Mouse (Mus musculus) frontal cortex, adult (tissue): ENCODE measurements around the gene Tbx5.

Experiments used
- ATAC-seq: cut with Nextera tagmentation; 2 replicates; pipeline ENCODE4 v1.9.2; 2017; ENCODE audit warnings: mild to moderate bottlenecking, moderate library complexity, mixed read lengths; ENCODE audit not compliant: low TSS enrichment

The Tbx5 gene

GRCm38 (mm10) chr5:119810994-119811690 lies 21.3 kb upstream of the Tbx5 start:
- no peak for ATAC-seq

- no peak for ATAC-seq
These were observed 17.2 kb upstream of the Tbx5 start for GRCm38 (mm10) chr5:119815247-119815646.

DNA sequence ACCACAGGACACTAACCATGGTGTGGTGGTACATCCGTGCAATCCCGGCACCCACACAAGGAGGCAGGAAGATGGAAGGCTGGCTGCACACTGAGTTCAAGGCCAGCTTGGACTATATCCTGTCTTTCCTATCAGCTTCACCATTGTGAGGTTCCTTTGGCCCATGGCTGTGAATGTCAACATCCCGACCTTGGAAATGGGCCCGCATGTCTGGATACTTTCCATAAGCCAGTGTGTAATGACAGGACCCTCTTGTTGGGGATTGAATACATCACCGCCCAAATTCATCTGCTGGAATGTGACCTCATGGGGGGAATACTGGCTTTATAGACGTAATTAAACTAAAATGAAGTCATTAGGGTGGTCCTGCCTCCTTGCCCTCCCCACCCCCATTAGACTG lies 12.0 kb upstream of the Tbx5 start:
- ATAC-seq: no peak

DNA sequence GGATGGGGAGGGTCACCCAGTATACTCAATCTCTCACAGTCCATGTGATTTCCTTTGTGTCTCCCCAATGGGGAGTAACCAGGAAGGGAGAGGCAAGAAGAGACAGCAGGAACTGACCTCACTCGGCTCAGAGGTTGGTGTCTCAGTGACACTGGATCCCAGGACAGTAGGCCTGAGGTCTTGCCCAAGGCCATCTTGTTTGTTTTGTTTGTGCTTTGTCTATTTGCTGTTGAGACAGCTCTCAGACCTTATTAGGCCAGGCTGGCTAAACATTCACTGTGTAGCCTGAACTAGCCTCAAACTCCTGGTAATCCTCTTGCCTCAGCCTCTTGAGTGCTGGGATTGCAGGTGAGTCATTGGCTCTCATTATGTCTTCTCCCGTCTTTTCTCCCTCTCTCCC lies 11.0 kb upstream of the Tbx5 start:
- ATAC-seq: no peak

GRCm38 (mm10) chr5:119827341-119827740 lies 5.1 kb upstream of the Tbx5 start:
- no peak for ATAC-seq

DNA sequence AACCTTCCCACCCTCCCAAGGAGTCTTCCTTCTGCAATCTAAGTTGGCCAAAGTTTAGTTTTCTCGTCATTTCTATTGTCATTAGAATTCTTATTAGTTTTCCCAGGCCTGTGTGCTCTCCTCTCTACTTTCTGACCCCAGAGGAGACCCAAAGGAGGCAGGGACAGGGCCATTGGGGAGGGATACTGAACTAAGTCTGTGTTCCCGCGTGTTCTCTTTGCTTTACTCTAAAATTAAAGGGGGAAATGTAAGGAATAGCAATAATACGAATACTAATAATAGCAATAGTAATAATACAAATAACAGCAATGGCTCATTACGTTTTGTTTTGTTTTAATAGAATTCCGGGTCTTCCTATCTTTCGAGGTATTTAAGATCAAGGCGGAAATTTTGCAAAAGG lies 1.9 kb upstream of the Tbx5 start:
- ATAC-seq: no peak

DNA sequence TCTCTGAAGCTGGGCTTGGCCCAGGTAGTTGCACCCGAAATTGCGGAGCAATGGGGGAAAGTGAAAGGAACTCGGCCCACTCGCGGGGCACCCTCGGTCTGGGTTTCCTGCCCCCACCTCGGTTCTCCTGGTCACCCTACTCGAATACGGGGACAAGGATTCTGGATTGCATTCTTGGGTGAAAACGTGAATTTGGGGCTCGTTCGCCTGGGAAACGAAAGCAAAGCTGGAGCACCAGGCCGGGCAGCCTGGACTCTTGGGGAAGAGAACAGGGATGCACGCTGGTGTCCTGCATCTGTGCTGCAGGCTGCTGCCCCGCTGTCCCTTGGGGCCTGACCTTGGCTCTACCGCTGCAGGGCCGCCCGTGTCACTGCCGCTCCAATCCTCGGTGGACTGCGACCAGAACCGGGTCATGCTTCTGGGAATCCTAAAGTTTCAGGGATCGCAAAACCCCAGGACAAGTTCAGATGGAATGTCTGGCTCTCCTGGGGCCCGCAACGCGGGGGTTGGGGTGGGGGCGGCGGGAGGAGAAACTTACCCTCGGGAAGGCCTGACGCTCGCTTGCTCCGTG lies 1.2 kb upstream of the Tbx5 start:
- no peak for ATAC-seq

DNA sequence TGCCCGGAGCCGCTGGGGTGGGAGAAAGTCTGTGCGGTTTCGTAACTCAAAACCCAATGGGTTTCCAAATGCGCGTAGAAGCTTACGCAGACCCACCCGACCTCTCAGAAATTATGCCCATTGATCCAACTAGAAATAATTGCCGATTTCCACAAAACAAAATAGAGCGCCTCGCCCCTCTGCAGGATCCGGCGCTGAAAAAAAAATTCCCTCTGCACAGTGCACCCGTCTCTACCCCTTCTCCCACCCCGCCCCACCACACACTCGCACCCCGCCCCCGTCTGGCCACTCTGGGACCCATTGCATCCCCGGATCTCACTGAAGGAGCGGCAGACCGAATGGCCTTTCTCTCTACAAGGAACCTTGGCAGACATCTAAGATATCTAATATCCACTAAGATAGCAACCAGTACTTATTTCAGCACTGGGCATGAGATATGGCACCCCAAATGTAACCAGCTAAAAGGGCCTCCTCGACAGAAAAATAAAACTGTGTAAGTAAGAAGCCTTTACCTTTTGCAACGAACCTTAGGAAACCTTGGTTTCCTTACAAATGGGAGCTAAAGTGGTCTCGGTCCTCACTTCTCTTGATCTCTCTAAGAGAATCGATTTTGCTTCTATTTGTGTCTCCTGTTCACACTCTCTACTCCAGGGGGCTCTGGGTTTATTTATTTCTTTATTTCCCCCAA lies 533 bp upstream of the Tbx5 start:
- no peak for ATAC-seq

DNA sequence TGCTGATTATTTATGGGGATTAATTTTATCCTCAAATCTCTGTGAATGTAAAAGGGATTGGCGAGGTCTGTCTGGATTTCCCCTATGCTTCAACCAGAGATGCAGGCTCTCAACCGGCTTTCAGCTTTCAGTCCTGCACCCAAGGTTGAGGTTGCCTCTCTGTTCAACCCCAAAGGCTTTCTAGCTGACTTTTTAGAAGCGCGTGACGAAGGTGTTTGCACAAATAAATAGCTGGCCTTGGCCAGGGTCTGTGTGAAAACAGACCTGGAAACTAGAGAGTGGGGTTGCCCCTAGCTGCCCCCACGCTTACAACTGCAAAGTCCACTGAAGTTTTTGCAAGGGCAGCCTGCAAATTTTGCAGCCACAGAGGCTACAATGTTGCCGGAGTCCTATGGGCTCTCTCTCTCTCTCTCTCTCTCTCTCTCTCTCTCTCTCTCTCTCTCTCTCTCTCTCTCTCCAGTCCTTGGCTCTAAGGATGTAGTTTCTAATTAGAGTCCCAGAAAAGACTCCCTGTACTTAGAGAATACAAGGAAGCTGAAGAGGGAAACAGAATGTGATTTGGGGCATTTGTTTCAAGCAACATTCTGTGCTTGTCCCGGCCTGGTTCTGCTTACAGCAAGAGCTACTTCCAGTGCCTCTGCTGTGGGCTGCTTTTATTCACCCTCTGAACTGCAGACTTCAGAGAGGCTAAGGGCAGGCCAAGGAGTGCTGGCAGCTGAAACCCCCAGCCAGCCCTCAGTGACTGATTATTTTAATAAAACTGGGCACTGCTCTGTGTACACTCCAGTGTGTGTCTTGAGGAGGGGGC lies 959 bp downstream of the Tbx5 start:
- ATAC-seq: no peak

DNA sequence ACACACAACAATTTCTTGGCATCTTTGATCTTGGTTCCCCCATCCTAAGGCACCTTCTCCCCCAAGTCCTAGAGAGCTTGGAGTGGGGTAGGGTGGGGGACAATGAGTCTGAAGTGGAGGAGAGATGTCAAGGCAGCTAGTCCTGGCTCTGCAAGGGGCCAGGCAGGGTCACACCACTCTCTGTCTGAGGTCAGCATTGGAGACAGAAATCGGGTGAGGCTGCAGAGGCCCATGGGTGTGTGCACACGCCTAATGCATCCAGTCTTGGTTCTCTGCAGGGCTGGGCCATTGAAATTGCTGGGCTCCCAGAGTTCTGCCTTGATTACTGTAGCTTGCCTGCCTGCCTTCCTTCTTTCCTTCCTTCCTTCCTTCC lies 1.5 kb downstream of the Tbx5 start:
- no peak for ATAC-seq

GRCm38 (mm10) chr5:119835053-119835867 lies 2.8 kb downstream of the Tbx5 start:
- ATAC-seq: no peak

DNA sequence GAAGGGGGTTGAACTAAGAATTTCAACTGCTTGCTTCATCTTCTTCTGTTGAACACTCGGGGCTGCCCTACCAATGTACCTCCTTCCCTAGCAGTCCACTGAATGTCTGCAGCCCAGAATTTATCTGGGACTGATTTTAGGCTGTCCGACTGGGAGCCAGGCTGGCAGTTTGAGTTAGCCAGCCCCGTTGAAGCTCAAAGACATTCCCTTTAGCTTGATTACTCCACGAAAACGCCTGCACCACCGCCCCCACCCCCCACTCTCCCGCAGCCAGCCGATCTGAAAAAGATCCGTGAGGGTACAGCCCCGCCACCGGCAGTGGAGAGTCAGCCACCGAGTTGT lies 3.4 kb downstream of the Tbx5 start:
- no peak for ATAC-seq

DNA sequence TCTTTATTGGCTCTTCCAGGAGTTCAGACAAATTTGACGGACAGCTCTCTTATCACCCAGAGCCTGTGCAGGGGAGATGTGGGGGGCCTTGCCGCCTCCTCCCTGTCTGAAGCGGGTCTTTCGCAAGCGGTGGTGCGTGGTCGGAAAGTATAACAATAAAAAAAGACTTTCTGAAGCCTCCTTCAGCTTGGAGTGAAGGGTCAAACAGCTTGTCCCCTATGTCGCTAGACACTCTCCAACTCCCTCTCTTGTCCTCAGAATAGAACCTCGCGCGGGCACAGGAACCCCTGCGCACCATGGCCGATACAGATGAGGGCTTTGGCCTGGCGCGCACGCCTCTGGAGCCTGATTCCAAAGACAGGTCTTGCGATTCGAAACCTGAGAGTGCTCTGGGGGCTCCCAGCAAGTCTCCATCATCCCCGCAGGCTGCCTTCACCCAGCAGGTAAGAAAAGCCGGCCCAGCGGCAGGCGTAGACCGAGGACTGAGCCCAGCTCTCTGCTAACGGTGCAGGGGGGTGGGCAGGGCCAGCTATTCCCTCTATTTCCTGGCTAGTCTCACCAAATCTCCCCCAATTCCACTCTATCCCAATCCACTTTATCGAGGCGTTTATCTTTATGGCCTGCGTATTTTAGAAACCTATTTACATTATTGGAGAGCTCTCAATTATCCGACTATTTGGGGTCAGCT lies 4.3 kb downstream of the Tbx5 start:
- no peak for ATAC-seq

DNA sequence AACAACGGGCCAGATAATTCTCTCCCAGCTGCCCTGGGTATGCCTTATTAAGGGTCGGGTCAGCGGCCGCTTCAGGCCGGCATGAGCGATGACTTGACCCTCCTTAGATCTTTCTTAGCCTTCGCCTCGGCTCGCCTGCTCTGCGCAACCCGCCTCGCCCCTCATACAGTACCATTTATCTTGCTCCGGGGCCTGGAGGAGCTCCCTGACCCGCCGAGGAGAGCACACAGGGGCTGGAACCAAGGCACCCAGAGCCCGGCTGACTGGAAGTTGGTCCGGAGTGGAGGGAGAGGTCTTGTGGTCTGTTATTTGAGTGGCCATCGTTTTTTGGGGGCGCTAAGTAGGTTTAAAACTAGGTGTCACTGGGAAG lies 4.8 kb downstream of the Tbx5 start:
- ATAC-seq: no peak

DNA sequence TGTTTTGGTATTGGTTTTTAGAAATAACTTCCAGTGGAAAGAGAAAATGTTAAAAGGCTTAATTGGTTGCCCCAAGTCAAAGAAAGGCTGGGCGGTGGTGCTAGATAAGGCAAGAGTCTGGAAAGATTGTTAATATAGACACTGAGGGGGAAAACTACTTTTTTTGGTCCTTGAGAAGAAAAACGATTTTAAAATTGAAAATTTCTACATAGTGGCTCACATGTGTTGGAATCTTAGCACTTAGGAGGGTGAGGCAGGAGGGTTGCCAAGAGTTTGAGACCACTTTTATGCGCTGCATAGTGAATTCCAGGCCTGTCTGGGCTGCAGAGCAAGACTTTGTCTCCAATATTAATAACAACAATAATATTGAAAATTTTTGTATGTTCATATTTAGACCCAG lies 5.4 kb downstream of the Tbx5 start:
- no peak for ATAC-seq

DNA sequence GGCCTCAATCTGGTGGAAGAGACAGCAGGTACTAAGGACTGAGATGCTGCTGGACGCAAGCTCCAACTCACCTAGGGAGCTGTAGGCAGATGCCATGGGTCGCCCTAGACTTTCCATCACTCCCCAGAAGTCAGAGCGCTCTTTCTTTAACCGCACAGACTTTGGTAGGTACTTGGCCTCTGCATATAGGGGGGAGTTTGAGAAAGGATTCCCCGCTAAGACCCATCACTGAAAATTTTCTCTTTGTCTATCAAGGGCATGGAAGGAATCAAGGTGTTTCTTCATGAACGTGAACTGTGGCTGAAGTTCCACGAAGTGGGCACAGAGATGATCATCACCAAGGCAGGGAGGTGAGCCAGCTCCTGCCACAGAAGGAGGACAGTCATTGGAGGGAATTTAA lies 6.0 kb downstream of the Tbx5 start:
- no peak for ATAC-seq

GRCm38 (mm10) chr5:119839156-119839555 lies 6.7 kb downstream of the Tbx5 start:
- ATAC-seq: no peak

DNA sequence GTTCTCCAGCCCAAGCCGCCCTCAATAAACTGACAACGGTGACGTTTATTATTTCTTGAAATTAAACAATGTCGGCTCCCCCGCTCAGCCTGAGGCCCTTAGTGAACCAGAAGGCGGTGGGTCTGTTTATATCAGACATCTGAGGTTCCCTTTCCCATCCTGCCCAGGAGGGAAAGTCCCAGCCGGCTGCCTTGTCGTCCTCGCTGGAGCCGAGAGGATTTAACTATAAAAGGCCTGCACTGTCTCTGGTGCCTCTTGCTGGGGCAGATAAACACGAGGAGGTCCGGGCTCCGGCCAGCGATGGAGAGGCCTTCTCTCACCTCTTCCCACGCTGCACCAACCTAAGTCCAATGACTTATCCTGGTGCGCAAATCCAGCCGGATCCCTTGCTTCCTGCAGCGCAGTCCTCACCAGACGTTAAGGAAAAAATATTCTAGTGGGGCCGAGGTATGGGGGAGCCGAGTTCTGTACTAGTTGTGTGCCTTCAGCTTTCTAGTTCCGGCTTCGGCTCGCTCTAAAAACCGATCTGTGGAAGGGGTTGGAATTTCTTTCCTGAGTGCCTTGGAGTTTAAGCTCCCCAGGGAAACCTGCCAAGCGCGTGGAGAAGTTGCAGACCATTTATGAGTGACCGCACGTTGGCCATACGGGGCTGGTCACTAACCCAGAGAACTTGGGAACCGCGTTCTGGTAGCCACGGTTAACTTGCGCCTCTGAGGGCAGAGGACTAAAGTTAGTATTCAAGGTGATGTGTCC lies 7.3 kb downstream of the Tbx5 start:
- no peak for ATAC-seq

DNA sequence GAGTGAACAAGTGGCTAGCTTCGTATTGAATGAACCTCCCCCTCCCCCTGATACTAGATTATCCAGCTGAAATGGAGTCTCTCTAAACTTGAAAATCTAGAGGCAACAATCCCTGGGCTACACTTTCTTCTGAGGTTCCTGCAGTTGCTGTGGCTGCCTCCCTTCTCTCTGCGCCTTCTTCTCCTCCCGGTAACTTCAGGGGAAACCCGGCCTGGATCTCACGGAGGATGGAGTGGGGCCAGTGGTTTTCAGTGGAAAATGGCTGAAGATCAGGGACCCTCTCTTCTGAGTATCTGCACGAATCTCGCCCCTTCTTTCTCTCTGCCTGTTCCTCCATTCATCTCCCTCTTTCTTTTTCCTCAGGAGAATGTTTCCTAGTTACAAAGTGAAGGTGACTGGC lies 7.9 kb downstream of the Tbx5 start:
- ATAC-seq: no peak

- no peak for ATAC-seq
These were observed 9.4 kb downstream of the Tbx5 start for GRCm38 (mm10) chr5:119841634-119842420.
